Mouse (Mus musculus): ENCODE data around the gene Fa2h.

The Fa2h gene

DNA sequence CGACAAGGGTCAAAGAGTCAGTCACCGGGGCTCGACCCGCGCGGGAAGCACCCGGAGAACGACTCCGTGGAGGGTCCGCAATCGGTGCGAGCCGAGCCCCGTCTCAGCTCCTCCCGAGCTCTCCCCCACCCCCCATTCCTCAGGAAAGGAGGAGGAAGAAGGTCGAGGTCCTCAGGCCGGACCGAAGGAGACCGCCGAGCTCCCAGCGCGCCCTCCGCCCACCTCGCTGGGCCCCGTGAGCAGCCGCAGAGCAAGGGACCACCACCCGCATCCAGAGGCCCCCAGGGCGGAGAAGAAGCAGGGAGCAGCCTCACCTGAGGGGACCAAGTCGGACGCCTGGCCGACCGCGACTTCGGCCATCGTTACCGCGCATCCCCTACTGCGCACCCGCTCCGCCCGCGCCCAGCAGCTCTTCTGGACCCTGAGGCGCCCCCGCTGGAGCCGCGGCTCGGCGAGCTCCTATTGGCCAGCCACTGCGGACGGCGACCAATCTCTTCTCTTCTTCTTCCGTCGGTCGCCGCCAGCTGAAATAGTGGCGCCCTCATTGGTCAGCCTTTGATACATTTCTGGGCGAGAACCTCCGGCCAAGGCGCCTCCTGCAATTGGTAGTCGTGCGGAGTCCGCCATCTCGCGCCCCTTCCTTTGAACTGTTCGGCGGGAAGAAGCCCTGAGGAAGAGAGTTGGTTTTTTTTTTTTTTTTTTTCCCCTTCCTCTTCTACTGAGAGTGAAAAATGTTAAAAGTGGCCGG, 93.6 kb downstream of the Fa2h start, which contains the start of gene Rfwd3:
Rfwd3 (minus strand) TSS at position 402 of the 748 bp plus-strand sequence.
- peak; percentile 97 for DNase-seq (ENCODE audit: low read depth, low spot score)

DNA sequence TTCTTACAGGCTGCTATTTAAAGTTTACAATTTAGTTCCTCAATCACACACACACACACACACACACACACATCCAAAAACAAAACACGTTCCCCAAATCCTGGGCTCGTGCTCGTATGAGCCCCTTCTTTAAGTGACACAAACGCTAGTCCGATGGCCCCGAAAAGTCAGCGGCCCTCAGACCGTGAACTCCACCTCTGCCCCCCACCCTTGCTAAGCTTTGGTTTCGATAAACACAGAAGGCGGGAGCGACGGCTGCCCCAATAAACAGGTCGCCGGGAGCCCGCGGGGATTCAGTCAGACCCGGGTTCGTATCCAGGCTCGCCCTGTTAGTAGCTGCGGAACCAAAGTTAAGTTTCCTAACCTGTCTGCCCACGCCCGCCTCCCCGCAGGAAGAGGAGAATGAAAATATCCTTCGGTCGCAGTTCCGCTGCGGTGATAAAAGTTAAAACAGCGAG, 94.2 kb downstream of the Fa2h start:
- peak; percentile 70 for DNase-seq (ENCODE audit: low read depth, low spot score)

DNA sequence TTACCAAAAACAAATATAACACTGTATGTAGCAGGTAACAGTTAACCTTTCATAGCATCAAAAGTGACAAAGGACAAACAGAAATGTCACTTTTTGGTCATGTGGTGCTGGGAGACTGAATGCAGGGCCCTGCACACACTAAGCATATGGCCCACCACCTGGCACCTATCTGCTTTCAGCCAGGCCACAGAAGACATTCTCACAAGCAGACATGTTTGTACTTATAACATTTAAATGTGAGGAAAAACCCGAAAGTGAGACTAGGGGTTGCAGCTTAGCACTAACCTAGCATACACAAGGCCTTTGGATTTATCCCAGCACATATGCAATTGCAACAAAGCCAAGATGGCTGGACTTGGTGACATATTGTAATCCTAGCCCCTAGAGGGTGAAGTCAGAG, 95.6 kb downstream of the Fa2h start:
- DNase-seq (ENCODE audit: low read depth, low spot score): no peak
